Mouse (Mus musculus) lung, postnatal 0 days (tissue): ENCODE results near the gene Timeless.

Experiments used
- CTCF ChIP-seq: IDR thresholded peaks from 2 replicates; pipeline ENCODE4 v1.5.1; 2016; ENCODE audit warnings: antibody characterized with exemption, mild to moderate bottlenecking
- EP300 ChIP-seq: IDR thresholded peaks from 2 replicates; pipeline ENCODE4 v1.6.1; 2016; ENCODE audit warnings: antibody characterized with exemption, mild to moderate bottlenecking, control low read depth

GRCm38 (mm10) chr10:128302357-128302756 lies 70.5 kb downstream of the Timeless start:
- no peak for TF ChIP-seq CTCF
- no peak for TF ChIP-seq EP300
